Mouse (Mus musculus): ENCODE data around the gene Prap1.

Prap1 gene

DNA sequence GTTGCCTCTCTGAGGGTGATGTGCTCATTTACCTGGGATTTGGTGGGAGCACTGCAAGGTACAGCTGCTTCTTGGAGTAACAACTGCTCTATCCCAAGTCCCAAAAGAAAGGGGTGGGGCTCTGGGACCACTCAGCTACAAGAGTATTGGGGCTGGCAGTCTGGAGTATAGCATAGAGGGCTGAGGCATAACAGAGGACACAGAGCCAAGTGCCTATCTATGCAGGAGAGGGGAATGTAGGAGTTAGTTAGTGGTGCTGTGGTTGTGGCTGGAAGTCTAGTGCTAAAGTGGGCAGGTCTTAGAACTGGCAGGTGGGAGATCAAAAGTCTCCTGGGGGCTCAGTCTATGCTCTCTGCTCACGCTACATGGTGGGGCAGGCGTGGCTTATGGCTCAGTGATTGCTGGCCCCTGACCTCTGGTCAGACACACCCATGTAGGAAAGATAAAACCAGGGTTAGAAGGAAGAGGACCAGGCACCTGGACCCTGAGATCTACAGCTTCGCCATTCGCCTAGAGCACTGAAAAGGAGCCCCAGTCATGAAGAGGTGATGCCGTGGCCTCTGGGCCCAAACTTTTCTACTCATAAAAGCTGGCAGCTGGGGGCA lies at the start of gene Prap1:
Gene Prap1 (plus strand): TSS at position 472 of the 605 bp plus-strand sequence.
- DNase-seq (ENCODE audit: low spot score in 2 of 2): no peak

DNA sequence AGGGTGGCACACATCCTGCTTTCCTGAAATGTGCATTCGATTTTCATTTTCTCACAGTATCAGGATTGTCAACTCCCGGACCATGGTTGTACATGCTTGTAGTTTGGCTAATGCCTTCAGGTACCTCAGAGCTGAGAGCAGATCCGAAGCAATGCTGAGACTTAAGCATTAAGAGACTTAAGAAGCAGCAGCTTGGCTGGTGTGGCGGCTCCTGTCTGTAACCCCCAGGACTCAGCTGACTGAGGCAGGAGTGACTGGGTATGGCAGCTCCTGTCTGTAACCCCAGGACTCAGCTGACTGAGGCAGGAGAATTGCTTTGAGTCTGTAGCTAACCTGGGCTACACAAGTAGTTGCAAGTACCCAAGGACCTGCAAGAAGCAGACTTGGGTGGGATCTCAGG lies 47.6 kb upstream of the Prap1 start:
- no peak for DNase-seq (ENCODE audit: low spot score in 2 of 2)

DNA sequence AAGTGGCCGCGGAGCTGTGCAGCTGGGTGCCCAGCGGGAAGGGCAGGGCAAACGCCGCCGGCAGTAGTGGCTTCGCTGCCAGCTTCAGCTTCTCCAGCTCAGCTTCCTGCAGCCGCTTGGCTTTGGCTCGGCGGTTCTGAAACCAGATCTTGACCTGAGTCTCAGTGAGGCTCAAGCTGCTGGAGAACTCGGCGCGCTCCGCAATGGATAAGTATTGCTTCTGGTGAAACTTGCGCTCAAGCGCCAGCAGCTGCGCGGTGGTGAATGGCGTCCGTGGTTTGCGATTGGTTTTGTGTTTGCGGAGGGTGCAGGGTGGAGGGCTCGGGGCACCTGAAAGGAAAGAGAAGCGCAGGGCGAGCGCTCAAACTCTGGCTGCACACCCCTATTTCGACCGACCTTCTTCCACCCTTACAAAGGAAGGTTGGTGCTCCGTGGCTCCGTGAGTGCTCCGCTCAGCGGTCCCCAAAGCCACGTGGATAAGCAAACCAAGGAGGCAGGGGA lies 45.3 kb upstream of the Prap1 start:
- no peak for DNase-seq (ENCODE audit: low spot score in 2 of 2)

DNA sequence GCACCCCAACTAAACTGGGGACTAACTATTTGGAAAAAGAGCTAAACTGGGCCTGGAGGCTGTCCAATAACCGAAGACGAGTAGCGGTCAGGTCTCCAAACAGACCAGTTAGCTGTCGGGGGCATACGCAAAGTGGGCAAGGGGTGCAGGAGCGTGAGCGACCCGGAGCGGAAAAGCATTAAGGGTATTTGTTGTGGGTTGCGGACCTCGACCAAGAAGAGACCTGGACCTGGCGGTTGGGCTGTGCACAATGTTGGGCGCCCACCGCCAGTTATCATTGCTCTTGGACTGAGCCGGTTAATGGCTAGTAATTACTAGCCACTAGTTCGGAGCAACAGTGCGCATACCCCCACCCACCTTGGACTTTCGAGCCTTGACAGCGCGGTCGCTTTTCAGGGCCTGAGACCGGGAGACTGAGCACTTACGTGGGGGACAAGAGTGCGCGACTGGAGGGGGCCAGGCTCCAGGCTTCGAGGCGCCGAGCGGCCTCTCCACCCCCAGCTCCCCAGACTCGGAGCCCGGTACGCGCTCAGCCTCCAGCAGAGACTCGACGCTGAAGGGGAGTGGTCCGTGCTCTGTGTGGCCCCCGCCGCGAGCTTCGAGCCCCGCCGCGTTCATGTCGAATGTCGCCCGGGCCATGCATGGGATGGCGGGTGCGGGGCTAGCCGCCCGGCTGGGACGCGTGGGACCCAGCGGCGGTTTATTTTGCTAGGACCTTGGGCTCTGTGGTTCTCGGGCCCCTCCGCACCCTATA lies 44.7 kb upstream of the Prap1 start, which contains the start of gene Msx3:
Gene Msx3 (minus strand): TSS at position 729 of the 754 bp plus-strand sequence.
- DNase-seq (ENCODE audit: low spot score in 2 of 2): no peak

DNA sequence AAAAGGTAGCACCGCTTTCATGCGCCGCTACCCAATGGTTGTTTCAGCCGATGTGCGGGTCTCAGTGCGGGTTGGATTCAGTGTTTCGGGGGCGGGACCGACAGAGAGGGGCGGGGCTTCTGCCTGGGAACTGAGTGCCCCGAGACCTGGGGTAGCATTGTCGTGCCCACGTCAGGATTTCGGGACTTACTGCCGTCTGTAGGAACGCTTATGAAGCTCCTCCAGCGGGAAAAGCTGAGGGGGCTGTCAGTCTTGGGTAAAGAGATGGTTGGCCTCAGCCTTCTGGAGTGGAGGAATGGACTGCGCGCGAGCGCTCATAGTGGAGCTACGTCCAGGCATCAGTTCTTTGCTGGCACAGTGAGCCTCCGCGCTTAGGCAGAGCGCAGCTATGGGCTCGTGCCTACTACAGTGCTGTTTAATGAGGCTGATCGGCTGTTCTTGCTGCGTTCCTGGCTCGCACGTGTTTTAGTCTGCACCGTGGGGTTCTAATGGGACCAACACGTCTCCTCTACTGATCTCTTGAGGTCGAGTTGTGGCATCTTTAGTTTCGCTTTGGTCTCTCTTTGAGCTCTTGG lies 44.0 kb upstream of the Prap1 start:
- DNase-seq (ENCODE audit: low spot score in 2 of 2): no peak

DNA sequence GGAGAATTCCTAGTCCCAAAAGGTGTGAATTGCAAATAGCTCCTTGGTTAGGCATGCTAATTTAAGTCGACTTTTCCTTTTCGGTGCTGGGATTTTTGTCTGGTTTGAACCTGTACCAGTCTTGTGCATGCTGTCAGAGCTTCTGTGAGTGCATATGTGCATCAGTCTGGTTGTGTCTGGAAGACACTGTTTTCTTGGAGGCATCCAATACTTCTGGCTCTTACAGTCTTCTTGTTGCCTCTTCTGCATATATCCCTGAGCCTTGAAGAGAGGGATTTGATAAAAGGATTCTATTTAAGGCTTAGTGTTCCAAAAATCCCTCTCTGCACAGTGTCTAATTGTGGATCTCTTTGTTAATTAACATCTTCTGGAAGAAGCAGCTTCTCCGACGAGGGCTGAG lies 39.1 kb upstream of the Prap1 start:
- DNase-seq (ENCODE audit: low spot score in 2 of 2): no peak

DNA sequence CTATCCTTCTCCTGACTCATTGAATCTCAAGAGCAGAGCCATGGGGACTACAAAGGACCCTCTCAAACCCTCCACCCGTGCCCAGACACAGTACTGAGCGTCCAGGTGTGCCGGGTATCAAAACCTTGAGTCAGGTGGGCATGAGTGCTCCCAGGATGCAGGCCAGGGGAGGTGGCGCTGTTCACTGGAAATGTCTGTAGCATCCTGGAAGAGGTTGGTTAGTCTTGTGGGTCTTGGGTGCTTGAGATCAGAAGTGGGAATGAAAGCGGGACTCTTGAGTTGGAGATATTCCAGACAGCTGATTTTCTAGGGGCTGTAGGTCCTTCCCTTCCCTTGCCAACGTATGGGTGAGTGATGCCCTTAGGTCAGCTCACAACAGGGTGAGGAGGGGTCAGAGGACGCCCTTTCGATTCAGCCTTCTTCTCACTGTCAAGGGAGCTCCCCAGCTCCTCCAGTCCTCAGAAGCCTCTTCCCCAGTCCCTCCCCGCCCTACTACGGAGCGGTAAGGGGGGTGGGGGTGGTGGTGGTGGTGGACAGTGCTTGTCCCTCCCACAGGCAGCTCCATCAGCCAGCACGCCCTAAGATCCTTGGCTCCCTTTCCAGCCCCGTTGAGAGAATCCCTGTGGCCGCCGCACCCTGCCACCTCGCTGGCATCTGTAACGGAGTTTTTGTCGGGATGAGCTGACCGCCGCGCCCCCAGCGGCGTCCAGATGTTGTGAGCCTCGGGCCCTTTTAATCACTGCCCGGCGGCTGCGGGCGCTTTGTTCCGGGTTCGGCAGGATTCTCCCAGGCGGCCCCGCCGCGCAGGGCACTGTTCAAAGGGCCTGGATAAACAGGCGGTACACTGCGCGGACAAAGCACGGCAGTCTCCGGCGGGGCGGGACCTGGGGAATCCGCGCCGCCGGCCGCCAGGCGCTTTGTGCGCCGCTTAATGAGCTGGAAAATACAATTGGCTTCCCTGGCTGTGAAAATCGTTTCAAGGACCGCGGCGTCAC lies 35.5 kb upstream of the Prap1 start:
- DNase-seq (ENCODE audit: low spot score in 2 of 2): no peak

DNA sequence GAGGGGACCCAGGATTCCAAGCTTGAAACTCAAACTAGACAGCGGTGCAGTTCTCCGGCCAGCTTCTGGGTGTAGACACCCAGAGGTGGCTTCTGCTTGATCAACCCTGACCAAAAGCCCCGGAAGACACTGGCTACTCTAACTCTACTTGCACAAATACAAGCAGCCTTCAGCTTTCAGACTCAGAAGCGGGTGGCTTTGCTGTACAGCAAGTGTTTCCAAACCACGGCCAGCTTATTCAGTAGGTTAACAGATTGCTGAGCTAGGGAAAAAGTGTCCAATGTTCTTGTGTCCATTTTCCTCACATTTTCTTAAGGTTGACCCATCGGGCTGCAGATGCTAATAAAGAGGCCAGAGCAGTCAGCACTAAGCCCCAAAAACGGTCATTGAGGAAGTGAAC lies 34.7 kb upstream of the Prap1 start:
- DNase-seq (ENCODE audit: low spot score in 2 of 2): no peak

DNA sequence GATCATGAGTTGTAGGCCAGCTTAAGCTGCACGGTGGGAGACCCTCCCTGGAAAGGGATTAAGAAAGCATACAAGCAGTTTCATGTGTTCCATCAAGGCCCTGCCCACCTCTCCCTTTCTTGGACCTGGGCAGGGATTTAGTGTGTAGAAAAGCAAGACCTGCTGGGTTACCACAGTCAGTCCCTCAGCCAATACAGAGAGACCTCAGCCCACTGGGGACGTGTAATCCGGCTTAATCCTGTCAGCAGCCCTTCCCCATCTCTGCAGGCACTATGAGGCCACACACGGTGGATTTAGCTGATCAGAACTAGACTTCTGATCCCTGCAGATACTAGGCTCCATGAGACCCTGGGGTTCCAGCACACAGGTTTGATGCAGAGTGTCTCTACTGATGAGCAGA lies 33.6 kb upstream of the Prap1 start:
- no peak for DNase-seq (ENCODE audit: low spot score in 2 of 2)

DNA sequence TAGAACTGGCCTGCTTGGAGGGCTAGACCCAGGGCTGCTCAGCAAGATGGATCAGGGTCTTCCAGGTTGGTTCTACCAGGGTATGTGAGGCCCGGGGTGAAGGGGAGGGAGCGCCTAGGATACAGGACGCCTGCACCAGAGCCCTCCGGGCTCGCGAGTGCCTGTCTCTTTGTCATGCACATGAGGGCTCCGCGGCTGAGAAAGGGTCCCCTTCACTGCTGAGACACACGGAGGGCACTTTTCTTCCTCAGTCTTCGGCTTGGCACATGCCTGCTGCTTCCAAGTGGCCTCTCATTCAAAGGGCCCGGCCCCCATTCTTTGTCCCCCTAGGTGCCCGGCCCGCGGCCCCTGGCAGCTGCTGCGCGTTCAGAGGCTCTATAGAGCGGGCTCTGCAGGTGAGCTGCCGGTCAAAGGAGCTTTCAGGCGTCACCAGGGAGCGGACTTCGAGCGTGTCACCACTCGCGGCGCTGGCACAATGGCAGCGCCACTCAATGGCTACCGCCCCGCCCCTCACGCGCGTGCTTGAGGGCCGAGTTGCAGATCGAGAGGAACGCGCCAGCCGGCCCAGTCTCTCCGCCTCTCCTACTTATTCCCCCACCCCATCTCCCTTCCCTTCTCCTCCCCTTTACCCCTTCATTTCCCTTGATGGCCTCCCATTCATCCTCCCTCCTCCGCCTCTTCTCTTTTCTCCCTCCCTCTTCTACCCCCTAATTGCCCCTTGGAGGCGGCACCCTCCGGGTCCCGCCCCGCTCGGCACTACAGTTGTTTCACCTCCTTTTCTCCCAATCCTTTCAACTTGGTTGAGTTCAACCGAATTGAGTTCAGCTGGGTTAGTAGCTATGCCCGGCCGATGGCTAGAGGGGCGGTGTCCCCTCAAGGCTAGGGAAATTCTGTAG lies 32.0 kb upstream of the Prap1 start:
- no peak for DNase-seq (ENCODE audit: low spot score in 2 of 2)

DNA sequence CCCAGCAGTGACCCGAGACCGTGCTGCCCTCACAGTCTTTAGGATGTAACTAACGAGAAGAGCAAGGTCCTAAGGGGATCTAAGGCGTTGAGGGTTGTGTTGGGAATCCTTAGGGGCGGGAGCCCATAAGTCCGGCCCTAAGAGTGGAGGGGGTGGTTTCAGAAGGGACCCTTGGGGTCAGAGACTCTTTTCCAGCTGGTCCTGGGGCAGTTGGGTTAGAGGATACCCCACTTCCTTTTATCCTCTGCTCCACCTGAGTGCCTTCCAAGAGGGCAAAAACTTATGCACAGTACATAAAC lies 31.4 kb upstream of the Prap1 start:
- no peak for DNase-seq (ENCODE audit: low spot score in 2 of 2)

DNA sequence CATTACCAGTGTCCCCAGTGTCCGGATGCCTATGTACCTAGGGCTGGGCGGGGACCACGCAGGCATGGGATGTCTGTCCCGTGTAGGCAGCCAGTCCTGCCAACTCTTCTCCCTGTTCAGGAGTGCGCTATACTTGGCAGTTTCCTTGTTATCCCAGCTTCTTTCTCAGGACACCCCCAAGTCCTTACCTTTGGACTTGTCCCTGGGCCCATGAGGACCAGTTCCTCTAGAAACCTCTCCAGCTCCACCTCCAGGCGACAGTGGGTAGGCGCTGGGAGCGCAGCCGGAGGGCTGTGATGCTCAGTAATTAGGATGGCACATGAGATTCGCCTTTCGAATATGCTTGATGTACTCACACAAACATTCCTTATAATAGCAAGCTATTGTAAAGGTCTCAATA lies 30.9 kb upstream of the Prap1 start:
- no peak for DNase-seq (ENCODE audit: low spot score in 2 of 2)

DNA sequence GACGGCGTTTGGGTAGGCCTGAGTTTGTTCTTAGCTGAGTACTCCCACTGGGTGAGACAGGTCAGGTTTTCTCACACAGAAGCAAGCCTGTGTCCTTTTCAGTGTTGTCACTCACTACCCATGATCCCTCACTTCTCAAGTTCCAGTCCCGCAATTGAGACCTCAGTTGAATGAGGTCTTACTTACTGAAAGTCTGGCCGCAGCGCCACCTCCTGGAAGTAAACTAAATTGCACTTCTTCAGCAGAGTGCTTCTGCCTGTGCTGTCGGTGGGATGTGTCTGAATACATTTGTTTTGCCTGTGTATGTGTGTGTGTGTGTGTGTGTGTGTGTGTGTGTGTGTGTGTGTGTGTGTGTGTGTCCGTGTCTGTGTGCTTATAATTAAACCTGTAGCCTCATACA lies 30.1 kb upstream of the Prap1 start:
- DNase-seq (ENCODE audit: low spot score in 2 of 2): peak in 1 of 2 experiments; percentile 30

DNA sequence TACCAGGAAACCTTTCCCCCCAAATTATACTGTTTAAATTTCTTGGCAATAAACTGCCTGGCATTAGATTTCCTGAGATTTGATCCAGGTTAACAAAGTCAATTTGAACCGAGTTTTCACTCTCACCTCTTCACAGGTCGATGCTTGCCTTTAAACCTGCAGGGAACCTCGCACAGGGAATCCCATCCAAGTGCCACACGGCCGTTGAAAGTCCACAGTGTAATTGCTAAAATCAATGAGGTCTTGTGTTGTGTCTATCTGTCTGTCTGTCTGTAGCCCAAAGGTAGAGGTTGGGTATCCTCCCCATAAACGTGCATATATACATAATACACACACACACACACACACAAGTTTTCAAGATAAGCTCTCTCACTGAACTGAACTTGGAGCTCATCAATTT lies 25.8 kb upstream of the Prap1 start:
- DNase-seq (ENCODE audit: low spot score in 2 of 2): no peak

DNA sequence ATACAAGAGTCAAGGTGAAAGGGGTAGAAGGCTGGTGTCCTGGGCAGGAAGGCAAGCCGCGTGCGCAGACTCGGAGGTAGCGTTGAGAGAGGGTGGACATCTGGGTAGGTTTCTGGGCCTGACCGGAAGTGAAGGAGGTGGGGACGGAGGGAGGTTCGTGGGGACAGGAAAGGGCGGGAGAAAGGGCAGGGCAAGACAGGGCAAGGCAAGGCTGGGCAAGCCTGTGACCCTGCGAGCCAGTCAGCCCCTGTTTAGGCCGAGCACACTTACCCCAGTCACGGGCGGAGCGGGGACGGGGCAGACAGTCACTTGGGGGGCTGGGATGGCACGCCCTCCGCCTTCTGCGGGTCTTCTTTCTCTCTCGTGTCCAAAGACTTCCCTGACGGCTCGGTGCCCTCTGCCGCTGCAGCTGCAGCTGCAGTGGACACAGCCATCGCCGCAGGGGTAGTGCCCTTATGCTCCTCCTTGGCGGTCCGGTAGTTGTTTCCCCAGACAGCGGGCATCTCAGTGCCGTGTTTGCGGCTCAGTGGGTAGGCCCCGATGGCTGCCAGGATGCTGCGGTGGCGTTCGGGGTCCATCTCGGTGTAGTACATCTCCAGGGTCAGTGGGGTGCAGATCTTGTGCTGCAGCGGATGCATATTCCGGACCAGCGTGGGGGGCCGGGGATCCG lies 23.0 kb upstream of the Prap1 start:
- peak in 1 of 2 experiments; percentile 19 for DNase-seq (ENCODE audit: low spot score in 2 of 2)

DNA sequence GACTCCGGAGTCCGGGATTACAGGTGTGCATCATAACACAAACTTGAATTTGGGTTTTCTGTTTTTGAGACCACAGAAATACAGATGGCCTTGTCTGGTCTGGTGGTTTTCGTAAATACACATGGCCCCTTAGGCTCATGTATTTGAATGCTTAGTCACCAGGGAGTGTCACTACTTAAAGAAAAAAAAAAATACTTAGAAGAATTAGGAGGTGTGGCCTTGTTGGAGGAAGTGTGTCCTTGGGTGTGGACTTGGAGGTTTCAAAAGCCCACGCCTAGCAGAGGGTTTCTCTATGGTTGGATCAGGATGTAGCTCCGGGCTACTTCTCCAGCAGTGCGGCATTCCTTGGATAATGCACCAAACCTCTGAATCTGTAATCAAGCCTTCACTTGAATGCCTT lies 15.5 kb upstream of the Prap1 start:
- DNase-seq (ENCODE audit: low spot score in 2 of 2): no peak

DNA sequence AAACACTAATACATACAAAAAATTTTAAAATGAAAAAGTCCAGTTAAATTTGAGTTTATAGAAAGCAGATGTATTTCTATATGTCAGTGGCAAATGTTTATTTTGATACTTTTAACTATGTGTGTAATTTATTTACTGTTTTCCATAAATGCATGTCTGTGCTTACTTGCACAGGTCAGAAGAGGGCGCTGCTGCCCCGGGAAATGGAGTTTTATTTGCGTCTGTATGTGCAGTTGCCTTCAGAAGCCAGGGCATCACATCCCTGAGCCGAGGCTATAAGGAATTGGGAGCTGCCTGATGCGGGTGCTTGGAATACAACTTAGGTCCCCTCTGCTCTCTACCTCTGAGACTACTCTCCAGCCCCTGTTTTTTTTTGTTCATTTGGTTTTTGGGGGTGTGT lies 14.5 kb upstream of the Prap1 start:
- peak in 1 of 2 experiments; percentile 44 for DNase-seq (ENCODE audit: low spot score in 2 of 2)

DNA sequence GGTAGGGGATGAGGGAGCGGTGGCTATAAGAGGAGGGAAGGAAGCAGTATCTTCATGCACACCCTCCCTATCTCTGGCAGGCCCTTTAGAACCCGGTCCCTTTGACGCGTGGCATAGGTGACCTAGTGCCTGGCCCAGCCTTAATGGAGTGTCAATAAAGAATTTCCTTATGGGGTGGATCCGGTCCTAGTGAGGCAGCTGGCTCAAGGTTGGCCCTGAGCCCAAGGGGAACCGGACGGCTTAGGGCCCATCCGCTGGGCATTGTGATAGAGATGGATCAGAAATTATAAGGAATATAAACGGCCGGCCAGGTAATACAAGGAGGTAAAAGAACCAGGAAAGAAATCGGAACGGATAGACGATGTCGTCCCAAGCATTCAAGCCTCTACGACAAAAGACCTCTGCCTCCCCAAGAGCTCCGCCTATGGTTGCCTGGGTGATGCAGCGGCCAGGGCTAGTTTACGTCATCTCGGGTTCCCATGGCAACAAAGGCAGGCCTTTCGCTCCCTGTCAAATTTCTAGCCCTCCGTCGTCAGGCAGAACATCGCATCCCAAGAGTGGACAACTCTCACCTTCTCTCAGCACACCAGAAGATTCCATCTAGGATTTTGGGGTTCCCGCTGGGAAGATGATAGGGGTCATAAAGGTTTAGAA lies 12.6 kb upstream of the Prap1 start:
- peak; percentile 41 to 51 for DNase-seq (ENCODE audit: low spot score in 2 of 2)

DNA sequence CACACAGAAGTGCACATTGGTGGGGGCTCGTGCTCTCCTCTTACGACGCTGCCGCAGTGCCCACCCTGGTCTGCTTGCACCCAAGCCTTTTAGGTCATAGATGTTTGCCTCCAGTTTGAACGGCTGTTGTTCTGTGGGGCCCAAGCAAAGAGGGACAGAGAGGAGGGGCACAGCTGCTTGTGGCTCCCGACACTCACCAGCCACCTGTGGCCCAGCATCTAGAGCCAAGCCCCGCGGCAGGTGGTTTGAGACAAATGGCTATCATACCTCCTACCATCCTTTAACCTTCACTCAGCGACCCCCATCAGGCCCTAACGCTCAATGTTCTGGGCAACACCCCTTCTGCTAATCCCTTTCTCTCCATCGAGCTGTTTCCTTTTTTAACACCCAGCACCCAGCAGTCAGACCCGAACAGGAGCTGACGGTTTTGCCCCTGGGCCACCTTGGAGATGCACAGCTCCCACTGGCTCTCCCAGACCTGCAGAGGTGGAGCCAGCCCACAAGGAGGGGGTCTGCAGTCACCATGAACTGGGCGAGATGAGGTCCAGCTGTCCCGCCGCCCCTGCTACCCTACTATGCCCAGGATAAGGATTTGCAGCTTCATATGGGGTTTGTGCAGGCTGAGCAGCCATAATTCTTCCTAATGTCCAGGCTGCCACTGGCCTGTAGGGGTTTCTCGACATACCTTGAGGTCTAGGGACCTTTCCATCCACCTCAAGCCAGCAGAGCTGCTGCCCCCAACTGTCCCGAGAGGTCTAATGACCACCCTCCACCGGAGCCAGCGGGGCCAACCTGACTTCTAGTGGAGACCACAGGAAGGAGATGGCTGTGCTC lies 11.6 kb upstream of the Prap1 start:
- no peak for DNase-seq (ENCODE audit: low spot score in 2 of 2)

Data from heart, adult 9 months (tissue).